Mouse (Mus musculus): ENCODE data around the gene Focad.

Gene Focad

DNA sequence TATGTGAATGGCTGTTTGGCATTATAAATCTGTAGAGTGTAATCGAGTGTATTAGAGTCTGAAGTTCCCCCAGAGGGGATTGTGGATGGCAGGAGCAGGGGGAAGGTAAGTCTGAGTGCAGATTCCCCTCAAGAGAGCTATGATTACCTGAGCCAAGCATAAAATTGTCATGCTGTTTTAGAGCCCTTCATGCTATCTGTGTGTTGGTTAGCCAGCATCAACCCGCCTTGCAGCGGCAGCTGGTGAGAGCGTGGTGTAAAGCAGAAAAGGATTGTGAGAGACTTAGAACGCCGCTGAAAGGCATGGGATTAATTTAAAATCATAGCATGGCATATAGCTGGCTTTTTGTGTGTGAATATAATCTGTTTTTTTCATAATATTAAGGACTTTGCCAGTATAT is 63.2 kb downstream of the Focad start:
- no peak for DNase-seq

DNA sequence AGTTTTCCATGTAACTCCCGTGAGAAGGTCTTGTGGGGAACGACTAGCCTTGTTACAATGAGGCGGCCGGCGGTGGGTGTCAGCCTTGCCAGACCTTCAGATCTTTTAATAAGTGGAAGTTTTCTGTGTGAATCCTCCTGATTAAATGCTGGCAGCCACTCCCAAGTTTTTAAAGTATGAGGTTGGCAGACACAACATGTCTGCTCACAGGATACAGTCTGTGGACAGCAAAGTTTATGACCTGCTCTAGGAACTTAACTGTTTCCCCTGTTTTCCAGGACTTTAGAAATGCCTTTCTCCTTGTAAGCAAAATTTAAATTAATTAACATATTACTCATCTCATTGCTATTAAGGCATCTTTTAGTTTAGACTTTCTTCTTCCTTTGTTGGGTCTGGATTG is 64.8 kb downstream of the Focad start:
- DNase-seq, result no peak

DNA sequence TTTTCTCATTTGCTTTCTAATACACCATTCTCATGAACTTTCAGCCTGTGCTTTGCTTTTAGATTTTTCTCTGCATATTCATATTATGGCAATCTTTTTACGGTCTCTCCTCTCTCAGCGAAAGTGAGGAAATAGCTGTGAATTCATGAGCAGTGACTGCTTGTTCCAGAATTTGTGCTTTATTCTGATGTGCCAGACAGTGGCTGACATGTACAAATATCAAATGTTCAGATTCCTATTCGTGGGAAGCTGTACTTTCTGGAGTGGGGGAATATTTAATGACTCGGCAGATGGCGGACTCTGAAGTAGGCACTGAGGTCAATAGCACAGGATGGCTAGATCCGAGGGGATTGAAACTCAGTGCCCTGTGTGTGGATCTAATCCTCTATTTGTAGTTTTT is 65.3 kb downstream of the Focad start:
- DNase-seq, result no peak

DNA sequence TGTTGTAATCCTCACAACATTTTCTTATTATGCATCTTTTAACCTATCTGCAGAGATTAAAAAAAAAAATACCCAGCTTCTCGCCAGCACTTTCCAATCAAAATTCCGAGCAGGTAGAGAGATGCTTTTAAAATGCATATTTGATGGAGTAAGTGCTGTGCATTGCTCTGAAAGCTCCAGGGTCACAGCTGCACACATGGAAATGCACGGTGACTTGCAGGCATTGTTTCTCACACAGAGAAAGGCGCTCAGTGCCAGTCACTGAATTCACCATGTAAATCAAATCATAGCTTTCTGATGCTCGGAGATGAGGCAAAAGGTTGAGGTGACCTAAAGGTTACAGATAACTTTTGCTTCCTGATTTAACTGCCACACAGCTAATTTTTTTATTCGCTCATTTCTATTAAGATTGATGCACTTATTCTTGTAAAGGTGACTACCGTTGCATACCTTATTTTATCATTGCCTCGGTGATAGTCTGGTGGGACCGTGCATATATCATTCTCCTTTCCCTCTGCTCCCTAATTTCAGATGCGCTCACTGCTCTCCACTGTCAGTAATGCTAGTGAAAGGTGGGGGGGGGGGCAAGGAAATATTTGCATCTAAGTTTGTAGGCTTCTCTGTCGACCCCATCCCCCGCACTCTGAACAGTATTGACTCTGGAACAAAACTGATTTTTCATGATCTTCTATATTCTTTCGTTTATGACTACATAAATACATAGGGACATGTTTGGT is 69.2 kb downstream of the Focad start:
- no peak for DNase-seq

DNA sequence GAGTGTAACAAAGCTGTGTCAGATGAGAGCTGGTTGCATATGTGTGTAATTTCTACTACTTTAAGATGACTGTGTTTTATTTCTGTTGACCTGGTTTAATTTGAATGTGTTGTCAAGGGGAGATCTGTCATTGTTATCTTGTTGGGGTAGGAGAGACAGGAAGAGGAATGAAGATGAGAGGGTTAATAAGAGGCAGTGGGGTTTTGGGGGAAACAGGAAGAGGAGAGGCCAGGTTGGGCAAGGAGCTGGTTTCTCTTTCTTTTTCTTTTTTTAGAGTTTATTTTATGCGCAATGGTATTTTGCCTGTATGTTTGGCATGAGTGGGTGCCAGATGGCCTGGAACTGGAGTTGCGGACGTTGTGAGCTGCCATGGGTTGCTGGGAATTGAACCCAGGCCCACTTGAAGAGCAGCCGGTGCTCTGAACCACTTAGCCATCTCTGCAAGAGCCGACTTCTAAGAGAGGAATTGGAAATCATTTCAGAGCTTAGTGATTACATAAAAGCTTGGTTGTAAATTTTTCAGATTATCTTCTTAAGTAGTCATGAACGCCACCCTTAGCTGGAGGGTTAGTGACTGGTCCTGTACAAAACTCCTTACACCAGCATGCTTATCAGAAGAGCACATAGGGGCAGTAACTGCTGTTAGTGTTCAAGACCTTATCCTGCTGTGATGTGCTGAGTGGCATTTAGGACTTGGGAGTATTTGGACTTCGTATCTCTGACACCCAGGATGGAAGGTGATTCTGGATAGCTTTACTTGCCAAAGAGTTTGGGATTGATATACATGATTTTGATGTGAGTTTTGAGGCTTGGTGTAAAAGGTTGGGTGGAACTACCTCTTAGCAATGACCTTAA is 72.8 kb downstream of the Focad start:
- DNase-seq, result no peak

DNA sequence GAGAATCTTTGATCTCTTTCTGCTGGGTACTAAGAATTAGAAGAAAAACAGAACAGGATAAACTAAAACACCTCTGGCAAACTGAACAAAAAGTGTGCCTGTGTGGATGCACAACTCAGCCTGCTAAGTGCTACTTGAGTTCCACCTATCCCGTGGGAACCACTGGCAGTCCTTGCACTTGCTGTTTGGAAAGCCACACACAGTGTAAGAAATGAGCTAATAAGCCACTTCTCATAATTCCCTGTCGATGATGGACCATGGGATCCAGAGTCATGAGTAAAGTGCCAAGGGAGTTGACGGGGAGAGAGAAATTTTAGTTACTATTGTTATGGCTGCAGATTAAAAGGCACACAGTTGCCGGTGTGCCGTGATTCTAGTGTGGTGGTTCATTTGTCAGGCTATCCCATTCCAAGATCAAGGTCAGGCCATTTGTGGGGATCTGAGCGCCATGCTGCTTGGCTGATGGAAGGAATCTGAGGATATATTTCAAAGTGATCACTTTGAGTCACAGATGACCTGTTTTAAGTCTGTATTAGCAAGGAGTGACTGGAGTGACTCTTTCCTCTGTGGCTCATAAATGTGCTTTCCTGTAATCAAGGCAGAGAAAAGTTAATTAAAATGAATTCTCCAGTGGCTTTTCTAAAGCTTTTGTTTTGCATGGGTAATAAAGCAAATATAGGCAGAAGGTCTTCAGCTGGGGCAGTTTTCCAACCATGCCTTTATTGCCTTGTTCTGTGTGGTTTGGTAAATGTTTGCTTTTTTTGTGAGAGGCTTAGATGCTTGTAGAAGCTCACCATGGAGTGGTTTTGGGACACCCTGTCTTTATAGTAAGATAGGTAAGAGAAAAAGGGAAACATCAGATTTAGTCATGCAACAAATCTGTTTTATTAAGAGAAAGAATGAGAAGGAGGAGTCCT is 80.9 kb downstream of the Focad start:
- DNase-seq, result no peak

DNA sequence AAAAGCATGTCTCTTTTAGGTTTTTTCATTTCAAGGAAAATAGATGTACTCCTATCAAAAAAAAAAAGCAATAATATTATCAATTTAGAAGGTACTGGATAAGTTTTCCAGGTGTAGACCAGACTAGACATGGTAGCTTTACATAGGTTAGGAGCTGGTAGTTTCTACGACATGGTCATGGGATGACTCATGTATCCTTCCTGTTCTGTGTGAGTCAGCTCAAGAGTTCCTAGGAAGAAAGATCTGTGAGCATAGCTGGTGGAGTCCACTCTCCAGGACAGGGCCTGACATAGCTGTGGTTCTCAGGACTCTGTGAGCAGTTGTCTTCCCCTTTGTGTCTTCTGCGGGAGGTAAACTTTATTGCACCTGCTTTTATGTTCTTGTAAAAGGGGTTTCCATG is 84.9 kb downstream of the Focad start:
- DNase-seq, result no peak

DNA sequence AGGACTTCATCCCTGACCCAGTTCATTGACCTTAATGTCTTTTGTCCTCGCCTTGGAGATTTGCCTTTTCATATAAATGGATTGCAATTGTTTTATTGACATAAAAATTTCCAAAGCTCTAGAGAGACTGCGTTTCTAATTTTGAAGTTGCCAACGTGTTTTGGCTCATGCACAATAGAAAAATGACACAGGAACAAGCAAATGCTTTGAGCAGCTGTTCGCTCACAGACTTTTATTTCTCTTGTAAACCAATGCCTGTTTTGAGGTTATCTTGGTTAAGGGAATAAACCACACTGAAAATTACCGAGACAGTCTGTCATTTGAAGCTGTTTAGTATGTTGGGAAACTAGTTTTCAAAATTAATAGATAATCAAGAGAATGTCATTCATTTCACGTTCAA is 89.9 kb downstream of the Focad start:
- no peak for DNase-seq

DNA sequence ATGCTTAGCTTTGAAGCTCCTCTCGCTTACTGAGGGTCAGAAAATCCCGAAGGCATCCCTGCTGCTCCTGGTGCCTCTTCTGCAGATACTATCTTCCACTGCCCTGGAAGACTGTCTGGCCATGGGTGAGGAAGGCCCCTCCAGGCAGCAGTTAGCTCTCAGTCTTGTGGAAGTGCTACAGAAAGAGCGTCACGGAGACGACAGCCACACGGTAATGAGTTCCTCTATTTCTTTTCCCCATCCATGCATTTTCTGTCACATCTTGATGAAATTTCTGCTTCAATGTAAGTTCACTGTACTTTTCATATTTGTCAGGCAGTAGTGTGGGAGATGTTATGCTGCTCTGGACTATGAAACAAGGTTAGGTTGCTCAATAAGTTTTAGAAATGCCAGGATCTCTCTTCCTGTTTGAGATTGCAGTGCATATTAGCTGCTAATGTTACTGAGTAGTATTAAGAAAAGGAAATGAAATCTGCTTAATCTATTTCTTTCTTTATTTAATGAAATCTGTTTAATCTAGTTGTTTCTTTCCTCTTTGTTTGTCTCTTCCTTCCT is 91.5 kb downstream of the Focad start:
- DNase-seq, result no peak

DNA sequence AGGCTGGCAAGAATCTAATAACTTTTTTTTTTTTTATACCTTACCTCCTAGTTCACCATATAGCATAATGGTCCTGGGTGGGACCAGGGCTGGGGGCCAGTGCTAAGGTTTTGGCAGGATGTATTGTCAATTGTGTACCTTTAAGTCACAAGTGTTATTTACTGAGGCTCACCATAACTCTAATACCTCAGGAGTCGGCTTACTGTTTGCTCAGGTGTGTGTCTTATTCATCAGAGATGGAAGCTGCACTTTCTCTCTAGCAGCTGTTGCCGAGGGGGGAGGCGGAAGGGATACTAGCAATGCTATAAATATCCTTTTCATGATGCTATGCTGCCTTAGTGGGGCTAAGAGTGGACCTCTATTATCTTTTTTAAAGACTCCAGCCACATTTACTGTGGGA is 93.2 kb downstream of the Focad start:
- DNase-seq, result no peak

DNA sequence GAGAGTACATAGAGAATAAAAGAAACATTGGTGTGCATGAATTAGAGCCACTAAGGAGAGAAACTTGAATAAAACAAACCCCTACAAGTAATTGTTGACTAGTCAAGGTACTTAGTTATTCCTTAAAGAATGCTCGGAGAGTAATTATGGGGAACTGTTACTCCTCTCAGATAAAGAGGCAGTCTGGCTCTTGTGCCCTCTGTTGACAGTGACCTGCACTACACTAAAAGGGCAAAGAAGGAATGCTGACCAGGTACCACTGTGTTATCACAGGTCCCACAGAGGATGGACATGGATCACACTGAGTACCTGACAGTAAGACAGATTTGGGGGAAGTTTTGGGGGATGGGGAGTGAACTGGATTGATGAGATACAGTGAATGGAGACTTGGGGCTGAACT is 95.1 kb downstream of the Focad start:
- no peak for DNase-seq

DNA sequence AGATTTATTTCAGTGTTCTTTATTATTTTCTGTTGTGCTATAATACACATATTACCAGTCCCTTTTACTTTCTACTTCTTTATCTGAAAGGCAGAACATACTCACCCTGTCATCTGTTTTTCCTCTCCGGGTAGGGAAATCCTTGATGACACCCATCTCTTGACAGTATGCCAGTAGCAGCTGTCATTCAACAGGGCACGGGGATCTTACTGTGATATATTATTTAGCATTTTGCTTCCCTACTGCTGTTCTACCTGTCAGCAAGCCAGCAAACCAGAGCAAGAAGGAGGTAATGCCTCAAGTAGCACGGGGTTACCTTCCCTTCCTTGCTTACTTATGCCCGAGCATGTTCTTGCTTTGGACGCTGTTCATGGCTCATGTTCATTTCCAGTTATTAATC is 99.8 kb downstream of the Focad start:
- no peak for DNase-seq

DNA sequence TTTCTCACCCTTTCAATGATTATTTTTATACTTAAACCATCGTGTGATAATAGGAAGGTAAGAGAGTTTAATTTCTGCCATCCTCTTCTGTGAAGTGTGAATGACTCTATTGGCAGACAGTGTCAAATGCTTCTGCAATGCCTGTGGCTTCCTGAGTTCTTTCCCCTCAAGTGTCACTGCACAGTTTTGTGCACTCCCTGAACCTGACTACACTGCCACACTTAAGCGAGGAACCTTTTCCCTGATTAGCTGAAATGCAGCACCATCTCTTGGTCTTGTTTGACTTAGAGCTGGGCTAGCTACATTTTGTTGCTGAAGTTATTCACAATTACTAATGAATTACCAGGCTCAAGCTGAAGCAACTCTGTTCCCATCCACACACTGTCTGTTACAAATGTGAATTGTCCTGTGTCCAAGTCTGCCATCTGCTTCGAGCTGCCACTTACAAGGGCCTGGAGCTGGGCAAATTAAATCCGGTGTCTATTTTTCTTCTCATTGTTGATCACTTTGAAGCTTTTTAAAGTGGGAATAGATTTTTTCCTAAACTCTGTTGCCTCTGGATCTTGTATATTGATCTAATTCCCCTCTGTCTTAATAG is 101.6 kb downstream of the Focad start:
- DNase-seq, result peak; percentile 24

DNA sequence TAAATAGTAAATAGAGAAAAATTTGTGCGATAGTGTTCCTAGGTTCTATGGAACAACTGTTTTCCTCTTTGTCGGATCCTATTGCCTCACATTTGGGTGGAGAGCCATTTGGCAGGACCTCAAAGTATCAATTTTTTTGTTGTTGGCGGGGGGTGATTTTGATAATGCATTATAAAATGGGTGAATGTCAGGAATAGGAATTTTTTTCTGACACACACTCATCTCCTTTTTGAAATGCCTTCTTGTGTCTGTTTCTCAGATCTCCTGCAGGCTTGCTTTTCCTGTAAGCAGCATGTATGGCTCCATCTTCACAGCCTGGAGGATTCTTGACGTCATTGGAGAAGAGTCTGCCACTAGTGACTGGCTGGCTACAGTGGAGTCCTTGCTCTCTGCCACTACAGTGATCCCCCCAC is 102.1 kb downstream of the Focad start:
- peak; percentile 34 for DNase-seq

DNA sequence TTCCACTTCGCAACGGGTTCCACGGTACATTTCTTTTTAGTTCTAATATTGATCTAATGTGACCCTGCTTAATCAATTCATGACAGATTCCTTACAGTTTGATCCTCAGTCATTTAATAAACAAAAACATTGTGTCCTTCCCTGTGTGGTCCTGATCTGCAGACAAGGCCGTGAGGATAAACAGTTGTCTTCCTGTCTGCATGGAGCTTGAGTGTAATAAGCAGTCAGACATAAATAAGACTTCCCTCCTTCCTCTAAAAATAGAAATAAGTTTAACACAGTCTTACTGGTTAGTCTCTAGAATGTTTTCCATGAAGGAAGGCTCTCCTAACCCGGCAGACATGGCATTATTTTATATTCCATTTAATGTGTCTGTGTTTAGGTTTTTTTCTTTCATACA is 102.8 kb downstream of the Focad start:
- DNase-seq, result peak; percentile 13

DNA sequence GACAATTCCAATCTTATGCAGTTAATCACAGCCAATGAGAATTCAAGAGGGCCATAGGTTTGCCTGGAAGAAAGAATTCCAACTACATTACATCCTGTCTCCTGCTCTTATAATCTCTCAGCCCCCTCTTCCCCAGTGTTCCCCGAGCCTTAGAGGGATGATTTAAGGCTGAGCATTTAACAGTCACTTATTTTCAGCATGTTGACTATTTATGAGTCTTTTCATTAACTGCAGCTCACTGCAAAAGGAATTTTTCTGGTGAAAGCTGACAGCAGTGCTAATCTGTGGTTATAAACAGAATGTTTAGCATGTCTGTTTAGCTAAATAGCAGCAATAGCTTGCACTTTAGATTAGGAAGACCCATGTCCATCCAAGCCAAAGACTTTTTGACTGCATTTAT is 104.8 kb downstream of the Focad start:
- no peak for DNase-seq

DNA sequence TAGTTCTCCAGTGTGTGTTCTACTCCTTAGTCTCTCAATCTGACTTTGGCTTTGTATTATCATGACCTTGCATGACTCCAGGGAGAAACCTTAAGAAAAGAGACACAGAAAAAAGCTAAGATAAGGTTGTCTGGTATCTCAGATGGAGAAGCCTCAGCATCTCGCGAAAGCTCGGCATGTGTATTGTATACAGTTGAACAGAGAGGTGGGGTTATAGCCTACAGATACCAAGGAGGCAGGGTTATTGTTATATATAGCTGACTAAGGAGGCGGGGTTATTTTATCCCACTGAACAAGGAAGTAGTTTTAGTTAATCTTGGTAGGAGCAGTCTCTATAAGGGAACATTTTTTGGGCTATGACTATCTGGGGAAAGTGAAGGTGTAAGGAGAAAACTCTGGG is 106.6 kb downstream of the Focad start:
- DNase-seq, result no peak

DNA sequence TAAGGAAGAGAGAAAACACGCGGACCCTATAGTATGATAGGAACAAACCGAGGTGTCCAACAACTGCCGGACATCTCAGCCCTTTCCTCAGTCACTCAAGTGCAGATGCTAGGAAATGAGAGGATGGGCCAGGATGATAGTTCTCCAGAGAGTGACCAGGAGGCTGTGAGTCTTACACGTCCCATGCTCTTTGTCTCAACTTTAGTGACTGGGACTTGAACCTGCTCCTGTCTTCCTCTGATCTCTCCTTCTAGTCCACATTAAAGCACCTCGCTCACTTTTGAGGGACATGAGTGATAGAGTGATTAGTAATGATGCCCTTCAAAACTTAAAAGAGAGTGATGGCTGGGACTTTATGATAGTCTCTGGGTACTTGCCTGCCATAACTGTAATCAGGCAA is 114.2 kb downstream of the Focad start:
- no peak for DNase-seq

DNA sequence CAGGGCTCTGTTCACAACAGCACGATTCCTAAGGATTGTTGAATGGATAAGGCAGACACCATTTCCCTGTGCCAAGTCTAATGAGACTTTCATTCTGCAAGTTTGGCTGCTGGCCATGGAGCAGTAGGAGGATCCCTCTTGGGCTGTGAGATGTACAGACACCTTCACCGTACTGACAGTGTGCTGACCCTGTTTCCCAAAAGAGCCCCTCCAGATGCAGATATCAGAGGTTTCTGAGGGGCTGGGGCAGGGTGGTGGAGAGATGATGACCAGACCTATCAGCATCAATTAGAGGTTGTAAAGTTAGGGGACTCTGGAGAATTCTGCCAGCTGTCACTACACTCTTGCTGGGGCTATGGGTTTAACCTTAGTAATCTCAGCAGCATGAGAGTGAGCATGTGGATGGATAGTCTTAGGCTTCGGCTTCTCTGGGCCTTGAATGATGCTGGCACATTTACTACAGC is 115.0 kb downstream of the Focad start:
- peak; percentile 59 for DNase-seq

DNA sequence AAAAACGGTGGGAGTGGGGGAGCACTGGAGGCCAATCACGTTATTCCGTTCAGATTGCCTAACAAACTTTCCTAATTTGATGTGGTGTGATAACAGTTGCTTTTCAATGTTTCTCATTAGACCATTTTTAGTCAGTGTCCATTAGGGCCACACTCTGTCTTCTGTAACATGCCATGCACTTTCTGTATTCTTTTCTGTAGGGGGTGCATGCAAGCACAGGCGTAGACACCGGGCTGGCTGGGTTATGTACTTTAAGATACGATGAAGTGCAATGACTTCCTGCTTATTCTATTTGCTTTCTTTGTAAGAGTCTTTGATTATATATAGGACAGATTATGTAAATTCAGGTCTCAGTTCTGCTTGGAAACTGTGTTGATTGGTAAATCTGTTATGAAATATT is 116.2 kb downstream of the Focad start:
- no peak for DNase-seq

DNA sequence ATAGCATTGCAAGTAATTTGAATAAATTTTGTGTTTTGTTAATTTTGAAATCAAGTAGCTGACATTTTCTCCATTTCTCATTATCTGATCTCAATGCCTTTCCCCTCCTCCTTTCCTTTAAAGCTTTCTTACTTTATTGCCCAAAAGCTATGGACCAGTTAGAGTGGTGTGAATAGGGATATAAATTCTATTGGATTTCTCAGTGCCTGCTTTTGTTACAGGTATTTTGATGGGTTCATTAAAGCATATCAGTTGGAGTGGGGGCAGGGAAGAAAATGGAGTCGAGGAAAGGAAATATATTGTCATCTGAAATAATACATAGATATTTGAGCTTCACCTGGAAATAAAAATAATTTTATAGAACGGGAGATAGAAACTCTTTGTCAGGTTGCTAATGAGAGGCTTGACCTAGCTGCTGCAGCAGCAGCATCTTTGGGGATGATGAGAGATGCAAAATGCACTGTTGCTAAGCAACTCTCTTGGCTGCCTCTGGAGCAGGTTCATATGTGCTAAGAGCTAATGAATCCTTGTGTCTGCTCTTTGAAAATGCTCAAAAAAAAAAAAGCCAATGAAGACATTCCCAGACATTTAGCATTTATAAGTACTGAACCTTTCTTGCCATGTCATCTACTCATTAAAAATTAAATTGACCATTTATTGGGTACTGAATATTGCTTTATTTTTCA is 116.9 kb downstream of the Focad start:
- DNase-seq, result no peak

DNA sequence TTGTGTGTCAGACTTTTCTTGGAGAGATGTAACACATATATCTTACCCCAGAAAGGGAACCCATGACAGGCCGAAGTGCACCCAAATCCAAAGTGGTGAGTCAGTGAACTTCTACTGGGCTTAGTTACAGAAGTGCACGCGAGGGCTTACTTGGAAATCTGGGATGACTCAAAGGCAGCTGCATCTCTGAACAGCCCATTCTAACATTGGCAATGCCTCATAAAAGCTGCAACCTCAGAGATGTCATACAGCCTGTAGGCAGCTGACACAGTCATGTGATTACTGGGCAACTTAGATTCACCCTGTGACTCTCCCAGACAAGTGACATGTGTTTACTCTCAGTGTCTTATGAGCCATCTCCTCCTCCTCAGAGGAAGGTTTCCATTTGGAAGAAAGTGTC is 119.5 kb downstream of the Focad start:
- no peak for DNase-seq

Data from lung, postnatal 14 days (tissue).